Mouse (Mus musculus): ENCODE results near the gene Tmem119. TPM values are rescaled to one million over a fixed set of nuclear protein-coding genes. Genes with fewer than 3 reads are reported as not detected.
"Not testable (repeated sequence)": the region's sequence is repeated elsewhere in the genome, so short reads cannot be mapped to it uniquely, and the experiment has no call there.

The Tmem119 gene
- polyA plus RNA-seq, 1 experiment from 2014 or later: 141 TPM

DNA sequence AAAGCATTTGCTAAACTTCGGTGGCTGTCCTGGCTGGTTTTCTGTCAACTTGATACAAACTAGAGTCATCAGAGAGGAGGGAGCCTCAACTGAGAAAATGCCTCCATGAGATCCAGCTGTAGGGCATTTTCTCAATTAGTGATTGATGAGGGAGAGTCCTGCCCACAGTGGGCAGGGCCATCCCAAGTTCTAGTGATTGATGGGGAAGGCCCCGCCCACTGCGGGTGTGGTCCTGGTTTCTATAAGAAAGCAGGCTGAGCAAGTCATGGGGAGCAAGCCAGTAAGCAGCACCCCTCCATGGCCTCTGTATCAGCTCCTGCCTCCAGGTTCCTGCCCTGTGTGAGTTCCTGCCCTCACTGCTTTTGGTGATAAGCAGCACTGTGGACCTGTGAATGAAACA is 16.2 kb downstream of the Tmem119 start:
- 27% methylated on average over 3 of the region's 3 CpGs for WGBS
- Histone ChIP-seq H3K4me1 (peaks cover 57% of the 10 kb centered on the region), H3K9ac (peak overlapping the region; percentile 52; the same call in 1 of the 2 replicates)

DNA sequence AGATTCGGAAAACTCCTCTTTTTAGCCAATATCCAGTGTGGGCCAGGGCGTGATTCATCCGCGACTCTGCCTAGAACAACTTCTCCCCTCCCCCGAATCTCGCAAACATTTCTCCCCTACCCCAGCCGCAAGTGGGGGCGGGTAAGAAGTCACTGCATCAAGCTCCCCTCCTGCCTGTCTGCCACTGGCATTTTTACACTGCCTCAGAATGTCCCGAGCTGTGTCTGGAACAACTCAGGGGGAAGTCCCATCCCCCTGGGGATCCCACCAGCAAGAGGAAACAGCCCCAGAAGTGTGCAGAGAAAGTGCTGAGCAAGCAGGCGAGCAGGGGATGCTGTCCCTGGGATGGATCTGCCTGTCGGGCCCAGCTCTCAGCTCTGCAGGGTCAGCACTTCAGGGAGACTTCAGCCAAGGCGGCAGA is 16.7 kb downstream of the Tmem119 start:
- Histone ChIP-seq H3K36me3 (no peaks in the 10 kb centered on the region), H3K9ac (peak overlapping the region; percentile 52), H3K4me2 (peak overlapping the region; percentile 41), H3K27me3 (no peaks in the 10 kb centered on the region; the same call in 1 of the 2 replicates), H3K4me1 (peaks cover 55% of the 10 kb centered on the region), H3K9me3 (no peaks in the 10 kb centered on the region), H3K27ac (peak overlapping the region; percentile 92), H3K4me3 (no peak overlapping the region)
- 4% methylated on average over 12 of the region's 12 CpGs for WGBS
- ATAC-seq (ENCODE audit: insufficient number of reproducible peaks, insufficient read depth, low FRiP score, low TSS enrichment, low read depth): no peak

More for the DNA sequence above, 16.2 kb downstream of the Tmem119 start:
- peak overlapping the region; percentile 92 for H3K27ac ChIP-seq
- H3K9me3 ChIP-seq; ATAC-seq (ENCODE audit: insufficient number of reproducible peaks, insufficient read depth, low FRiP score, low TSS enrichment, low read depth); H3K27me3 ChIP-seq; H3K4me3 ChIP-seq; H3K36me3 ChIP-seq: not testable (repeated sequence)
- peak overlapping the region; percentile 41 for H3K4me2 ChIP-seq

DNA sequence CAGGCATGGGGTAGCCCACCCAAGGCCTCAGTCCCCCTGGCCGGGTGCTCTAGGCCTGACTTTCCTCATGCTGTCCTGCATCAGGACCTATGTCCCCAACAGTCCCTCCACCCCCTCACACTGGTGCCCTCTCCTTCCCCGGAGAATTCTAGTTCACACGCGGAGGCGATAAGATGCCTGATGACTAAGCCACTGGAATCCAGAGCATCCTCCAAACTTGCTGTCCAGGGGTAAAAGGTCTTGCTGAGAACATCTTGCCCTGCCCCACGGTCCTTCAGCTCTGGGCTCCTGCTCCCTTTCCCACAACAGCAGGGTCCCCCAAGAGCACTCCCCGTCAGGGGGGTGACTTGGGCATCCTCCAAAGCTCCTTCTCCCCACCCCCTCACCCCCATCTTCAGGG is 17.7 kb downstream of the Tmem119 start:
- Histone ChIP-seq H3K27ac (peak overlapping the region; percentile 92), H3K4me2 (no peak overlapping the region), H3K9me3 (no peaks in the 10 kb centered on the region), H3K9ac (0 out of 2 replicates have a peak overlapping the region, but pooled peaks have one; percentile 52), H3K36me3 (peaks cover 7% of the 10 kb centered on the region), H3K27me3 (no peaks in the 10 kb centered on the region; the same call in 1 of the 2 replicates), H3K4me1 (peaks cover 53% of the 10 kb centered on the region), H3K4me3 (no peak overlapping the region)
- 84% methylated on average over 7 of the region's 7 CpGs for WGBS
- no peak for ATAC-seq (ENCODE audit: insufficient number of reproducible peaks, insufficient read depth, low FRiP score, low TSS enrichment, low read depth)

DNA sequence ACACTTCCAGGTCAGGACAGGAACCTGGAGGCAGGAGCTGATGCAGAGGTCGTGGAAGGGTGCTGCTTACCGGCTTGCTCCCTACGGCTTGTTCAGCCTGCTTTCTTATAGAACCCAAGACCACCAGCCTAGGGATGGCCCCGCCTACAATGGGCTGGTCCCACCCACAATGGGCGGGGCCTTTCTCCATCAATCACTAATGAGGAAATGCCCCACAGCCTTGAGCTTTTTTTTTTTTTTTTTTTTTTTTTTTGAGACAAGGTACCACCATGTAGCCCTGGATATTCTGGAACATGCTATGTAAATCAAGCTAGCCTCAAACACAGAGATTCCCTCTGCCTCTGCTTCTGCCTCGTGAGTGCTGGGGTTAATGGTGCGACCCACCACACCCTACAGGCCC is 18.4 kb downstream of the Tmem119 start:
- Histone ChIP-seq H3K4me1 (peaks cover 48% of the 10 kb centered on the region), H3K27me3 (no peaks in the 10 kb centered on the region; the same call in 1 of the 2 replicates), H3K9ac (no peak overlapping the region), H3K9me3 (no peaks in the 10 kb centered on the region), H3K4me2 (no peak overlapping the region), H3K4me3 (no peak overlapping the region), H3K27ac (no peak overlapping the region), H3K36me3 (peaks cover 14% of the 10 kb centered on the region)
- no peak for ATAC-seq (ENCODE audit: insufficient number of reproducible peaks, insufficient read depth, low FRiP score, low TSS enrichment, low read depth)
- 83% methylated on average over 7 of the region's 7 CpGs for WGBS

DNA sequence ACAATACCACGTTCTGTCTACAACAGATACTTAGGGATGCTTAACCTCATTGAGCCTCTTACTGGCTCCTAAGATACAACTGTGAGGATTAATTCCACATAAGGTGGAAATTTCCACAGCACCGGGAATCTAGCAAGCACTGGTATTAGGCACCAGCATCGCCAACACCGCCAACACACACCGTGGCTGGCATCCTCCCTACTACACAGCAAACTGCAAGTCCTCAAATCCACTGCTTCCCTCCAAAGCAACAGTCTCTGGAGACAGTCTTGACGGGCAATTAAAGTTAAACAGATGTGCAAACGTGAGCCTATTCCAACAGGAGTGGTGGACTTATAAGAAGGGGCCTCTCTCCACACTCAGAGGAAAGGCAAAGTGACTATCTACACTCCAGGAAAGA is 19.1 kb downstream of the Tmem119 start:
- ATAC-seq (ENCODE audit: insufficient number of reproducible peaks, insufficient read depth, low FRiP score, low TSS enrichment, low read depth): no peak
- WGBS: 60% methylated on average over 7 of the region's 7 CpGs

DNA sequence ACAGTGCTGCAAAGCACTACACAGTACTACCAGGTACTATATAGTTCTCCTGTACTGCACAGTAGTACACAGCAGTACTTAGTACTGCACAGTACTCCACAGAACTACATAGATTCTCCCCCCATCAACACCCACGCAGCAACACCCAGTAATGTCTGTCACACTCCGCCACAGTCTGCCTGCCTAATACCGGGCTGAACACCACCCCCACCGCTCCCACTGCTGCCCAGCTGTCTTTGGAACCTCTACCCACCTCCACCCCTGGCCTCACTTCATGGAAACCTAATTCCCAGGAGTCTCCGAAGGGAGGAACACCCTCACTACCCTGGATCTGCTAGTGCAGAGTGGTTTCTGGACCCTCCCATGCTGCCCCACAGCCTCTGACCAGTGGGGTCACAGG is 19.6 kb downstream of the Tmem119 start:
- H3K27me3 ChIP-seq: no peaks in the 10 kb centered on the region; the same call in 1 of the 2 replicates
- no peak overlapping the region for H3K9ac ChIP-seq
- WGBS: 94% methylated on average over 5 of the region's 5 CpGs
- no peak overlapping the region for H3K4me3 ChIP-seq
- peaks cover 45% of the 10 kb centered on the region for H3K4me1 ChIP-seq
- no peaks in the 10 kb centered on the region for H3K9me3 ChIP-seq
- no peak overlapping the region for H3K4me2 ChIP-seq
- peak overlapping the region; percentile 28; the same call in 1 of the 2 replicates for H3K27ac ChIP-seq
- H3K36me3 ChIP-seq: peaks cover 26% of the 10 kb centered on the region
- ATAC-seq (ENCODE audit: insufficient number of reproducible peaks, insufficient read depth, low FRiP score, low TSS enrichment, low read depth): no peak

More for the DNA sequence above, 19.1 kb downstream of the Tmem119 start:
- Histone ChIP-seq H3K4me2 (no peak overlapping the region), H3K27ac (peak overlapping the region; percentile 28; the same call in 1 of the 2 replicates), H3K27me3 (no peaks in the 10 kb centered on the region; the same call in 1 of the 2 replicates), H3K36me3 (peaks cover 21% of the 10 kb centered on the region), H3K9ac (no peak overlapping the region), H3K4me3 (no peak overlapping the region), H3K4me1 (peaks cover 45% of the 10 kb centered on the region), H3K9me3 (no peaks in the 10 kb centered on the region)

DNA sequence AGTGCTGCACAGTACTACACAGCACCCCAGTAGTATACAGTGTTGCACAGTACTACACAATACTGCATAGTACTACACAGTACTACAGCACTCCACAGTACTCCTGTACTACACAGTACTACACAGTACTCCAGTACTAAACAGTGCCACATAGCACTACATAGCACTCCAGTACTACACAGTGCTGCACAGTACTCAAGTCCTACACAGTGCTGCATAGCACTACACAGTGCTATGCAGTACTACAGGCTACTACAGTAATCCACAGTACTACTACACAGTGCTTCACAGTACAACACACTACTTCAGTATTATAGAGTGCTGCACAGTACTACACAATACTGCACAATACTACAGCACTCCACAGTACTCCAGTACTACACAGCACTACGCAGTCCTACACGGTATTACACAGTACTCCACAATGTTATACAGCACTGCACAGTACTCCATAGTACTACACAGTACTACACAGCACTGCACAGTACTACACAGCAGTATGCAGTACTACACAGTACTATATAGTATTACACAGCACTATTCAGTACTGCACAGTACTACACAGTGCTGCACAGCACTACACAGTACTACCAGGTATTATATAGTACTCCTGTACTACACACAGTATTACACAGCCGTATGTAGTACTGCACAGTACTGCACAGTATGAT is 20.1 kb downstream of the Tmem119 start:
- Histone ChIP-seq H3K36me3 (peaks cover 31% of the 10 kb centered on the region), H3K9me3 (no peaks in the 10 kb centered on the region), H3K27ac (no peak overlapping the region), H3K4me1 (peaks cover 45% of the 10 kb centered on the region), H3K27me3 (no peaks in the 10 kb centered on the region; the same call in 1 of the 2 replicates), H3K4me3 (no peak overlapping the region), H3K9ac (no peak overlapping the region), H3K4me2 (no peak overlapping the region)
- ATAC-seq (ENCODE audit: insufficient number of reproducible peaks, insufficient read depth, low FRiP score, low TSS enrichment, low read depth): peak; percentile 49; the same call in 1 of the 2 replicates
- WGBS: 95% methylated on average over 3 of the region's 3 CpGs

DNA sequence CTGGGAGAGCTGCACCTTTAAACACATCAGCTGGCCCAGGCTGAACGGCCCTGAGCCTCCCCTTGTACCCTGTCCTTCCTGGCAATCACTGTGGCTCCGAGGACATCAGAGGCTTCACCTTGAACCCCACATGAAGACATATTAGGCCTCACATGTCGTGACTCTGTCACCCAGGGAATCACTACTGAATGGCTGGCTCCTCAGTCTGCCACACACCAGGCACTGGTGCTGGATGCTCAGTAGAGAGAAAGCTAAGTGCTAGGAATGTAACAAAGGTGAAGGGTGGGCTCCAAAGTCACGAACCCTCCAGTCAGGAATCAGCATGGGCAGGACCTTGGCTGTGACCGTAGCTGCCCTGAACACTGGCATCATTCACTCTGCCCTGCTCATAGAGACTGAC is 20.7 kb downstream of the Tmem119 start:
- peaks cover 45% of the 10 kb centered on the region for H3K4me1 ChIP-seq
- 68% methylated on average over 5 of the region's 5 CpGs for WGBS
- H3K9ac ChIP-seq: no peak overlapping the region
- no peak overlapping the region for H3K4me2 ChIP-seq
- ATAC-seq (ENCODE audit: insufficient number of reproducible peaks, insufficient read depth, low FRiP score, low TSS enrichment, low read depth): no peak
- H3K27ac ChIP-seq: 0 out of 2 replicates have a peak overlapping the region, but pooled peaks have one; percentile 68
- H3K9me3 ChIP-seq: no peaks in the 10 kb centered on the region
- no peaks in the 10 kb centered on the region; the same call in 1 of the 2 replicates for H3K27me3 ChIP-seq
- peaks cover 38% of the 10 kb centered on the region for H3K36me3 ChIP-seq
- no peak overlapping the region for H3K4me3 ChIP-seq

DNA sequence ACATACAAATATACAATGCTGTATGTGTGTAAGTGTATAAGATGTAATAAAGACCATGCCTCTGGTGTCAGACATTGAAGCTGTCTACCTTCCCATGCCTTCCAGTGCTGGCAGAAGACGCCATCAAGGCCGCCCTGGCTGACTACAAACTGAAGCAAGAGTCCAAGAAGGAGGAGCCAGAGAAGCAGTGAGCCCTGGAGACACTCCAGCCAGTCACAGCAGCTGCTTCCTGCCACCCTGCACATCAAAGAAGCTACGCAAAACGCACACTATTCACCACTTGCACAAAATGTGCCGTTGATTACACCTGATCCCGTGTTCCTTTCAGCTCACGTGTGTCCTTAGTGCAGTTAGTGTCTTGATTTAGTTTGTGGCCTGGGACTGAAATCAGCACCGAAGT is 22.6 kb downstream of the Tmem119 start:
- H3K27me3 ChIP-seq; ATAC-seq (ENCODE audit: insufficient number of reproducible peaks, insufficient read depth, low FRiP score, low TSS enrichment, low read depth); H3K27ac ChIP-seq: not testable (repeated sequence)

DNA sequence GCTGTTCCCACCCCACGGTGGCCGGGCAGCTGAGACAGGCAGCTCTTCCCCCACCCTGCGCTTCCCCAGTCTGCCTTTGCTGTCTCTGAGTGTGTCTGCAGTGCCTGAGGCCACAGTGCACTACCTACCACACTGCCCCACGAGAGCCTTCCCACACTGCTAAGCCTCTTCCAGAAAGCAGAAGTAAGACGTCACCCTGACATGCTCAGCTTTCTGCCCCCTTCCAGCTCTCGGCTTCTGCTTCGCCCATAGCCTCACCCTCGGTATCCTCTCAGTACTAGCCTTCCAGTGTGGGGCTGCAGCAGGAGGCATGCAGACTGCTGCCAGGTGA is 23.5 kb downstream of the Tmem119 start:
- 88% methylated on average over 8 of the region's 8 CpGs for WGBS
- no peak for ATAC-seq (ENCODE audit: insufficient number of reproducible peaks, insufficient read depth, low FRiP score, low TSS enrichment, low read depth)
- Histone ChIP-seq H3K27me3 (no peaks in the 10 kb centered on the region), H3K36me3 (peaks cover 42% of the 10 kb centered on the region), H3K4me1 (peaks cover 38% of the 10 kb centered on the region), H3K4me2 (no peak overlapping the region), H3K27ac (no peak overlapping the region), H3K4me3 (no peak overlapping the region), H3K9me3 (no peaks in the 10 kb centered on the region), H3K9ac (no peak overlapping the region)

More for the DNA sequence above, 22.6 kb downstream of the Tmem119 start:
- H3K9ac ChIP-seq, H3K9me3 ChIP-seq, H3K4me2 ChIP-seq, H3K4me3 ChIP-seq: not testable (repeated sequence)
- Histone ChIP-seq H3K36me3 (peaks cover 42% of the 10 kb centered on the region), H3K4me1 (peaks cover 39% of the 10 kb centered on the region)
- WGBS: 87% methylated on average over 8 of the region's 8 CpGs

DNA sequence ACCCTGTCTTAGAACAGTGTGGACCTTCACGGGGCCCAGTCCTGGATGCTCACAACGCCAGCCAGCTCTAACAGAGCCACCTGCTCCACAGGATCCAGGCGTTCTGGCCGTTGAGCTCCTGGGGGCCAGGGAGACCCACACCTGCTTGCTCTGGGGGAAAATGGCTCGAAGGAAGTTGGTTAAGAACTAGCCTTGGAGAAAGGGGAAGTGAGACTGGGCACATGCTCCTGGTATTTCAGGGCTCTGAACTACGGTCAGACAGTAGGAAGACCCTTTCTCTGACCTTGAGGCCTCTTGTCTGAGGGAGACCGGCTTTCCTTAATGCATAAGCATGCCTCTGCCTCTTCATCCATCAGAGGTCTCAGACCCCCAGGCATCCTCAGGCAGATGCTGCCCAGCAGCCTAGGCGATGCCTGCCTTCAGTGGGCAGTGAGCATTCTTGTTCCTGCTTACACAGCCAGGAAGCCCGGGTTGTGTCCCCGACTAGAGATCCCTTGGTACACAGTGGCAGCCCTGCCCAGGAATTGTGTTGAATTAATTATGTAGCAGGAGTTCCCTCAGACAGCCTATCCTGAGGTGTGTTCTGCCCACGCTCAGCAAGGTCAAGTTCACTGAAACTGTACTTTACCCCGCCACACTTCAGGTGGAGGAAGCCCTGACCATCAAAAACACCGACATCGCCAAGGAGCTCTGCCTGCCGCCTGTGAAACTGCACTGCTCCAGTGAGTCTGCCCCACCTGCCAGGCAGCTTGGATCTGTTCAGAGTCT is 24.0 kb downstream of the Tmem119 start:
- no peak for ATAC-seq (ENCODE audit: insufficient number of reproducible peaks, insufficient read depth, low FRiP score, low TSS enrichment, low read depth)
- 89% methylated on average over 15 of the region's 15 CpGs for WGBS
- peaks cover 42% of the 10 kb centered on the region for H3K36me3 ChIP-seq
- no peak overlapping the region for H3K4me2 ChIP-seq
- H3K4me3 ChIP-seq: no peak overlapping the region
- H3K9me3 ChIP-seq: no peaks in the 10 kb centered on the region
- no peak overlapping the region for H3K9ac ChIP-seq
- no peak overlapping the region for H3K27ac ChIP-seq
- H3K27me3 ChIP-seq: no peaks in the 10 kb centered on the region
- H3K4me1 ChIP-seq: peaks cover 38% of the 10 kb centered on the region

All from embryonic facial prominence, embryonic 13.5 days (tissue).